Mouse (Mus musculus) small intestine, adult 2 months (tissue): ENCODE measurements around the gene Sh3pxd2a. TPM values are rescaled to one million over a fixed set of nuclear protein-coding genes. Genes with fewer than 3 reads are reported as not detected.

Experiments used
- H3K27ac ChIP-seq: fragments of 200-500 bp; 2 replicates; pipeline ENCODE4 v1.5.1; 2012; ENCODE audit warnings: low read depth, low read length, control low read depth, inconsistent platforms; ENCODE audit not compliant: insufficient read depth
- H3K27me3 ChIP-seq: fragments of 200-500 bp; 2 replicates; pipeline ENCODE4 v1.6.1; 2012; ENCODE audit warnings: mild to moderate bottlenecking, moderate library complexity, low read length, inconsistent platforms; ENCODE audit not compliant: control insufficient read depth, insufficient read depth
- H3K36me3 ChIP-seq: fragments of 200-500 bp; 2 replicates; pipeline ENCODE4 v1.6.1; 2012; ENCODE audit warnings: mild to moderate bottlenecking, low read length, control low read depth, inconsistent platforms; ENCODE audit not compliant: control insufficient read depth, insufficient read depth
- H3K4me1 ChIP-seq: fragments of 200-500 bp; 2 replicates; pipeline ENCODE4 v1.6.1; 2012; ENCODE audit warnings: low read length, inconsistent platforms, mixed read lengths; ENCODE audit not compliant: control insufficient read depth, insufficient read depth, insufficient read length
- H3K4me3 ChIP-seq: fragments of 200-500 bp; 2 replicates; pipeline ENCODE4 v1.5.1; 2012; ENCODE audit warnings: low read depth, mild to moderate bottlenecking, control low read depth, inconsistent platforms, low read length, moderate library complexity
- CTCF ChIP-seq: fragments of 200-500 bp; IDR thresholded peaks from 2 replicates; pipeline ENCODE4 v1.5.1; 2012; ENCODE audit warnings: low read depth, mild to moderate bottlenecking, control low read depth, inconsistent platforms, low read length, moderate library complexity, mixed read lengths; ENCODE audit not compliant: insufficient replicate concordance, insufficient read length; ENCODE audit errors: extremely low read depth
- POLR2A ChIP-seq: fragments of 200-500 bp; IDR thresholded peaks from 2 replicates; pipeline ENCODE4 v1.6.1; 2012; ENCODE audit warnings: low read depth, mild to moderate bottlenecking, control low read depth, inconsistent platforms, low read length, moderate library complexity
- WGBS: fragments of 180-500 bp; shearing (Covaris S2); methylation state at CpG from one replicate; pipeline ENCODE4 v1.1.7; 2018; 5-methylcytosine and 5-hydroxymethylcytosine counted together
- polyA plus RNA-seq: library from polyadenylated mRNA; depleted of rRNA; stranded (reverse); fragments of >200 nt; gene quantifications from 2 replicates; pipeline ENCODE4 v1.2.3, GENCODE M21; 2012

Gene Sh3pxd2a
- polyA plus RNA-seq, 1 experiment: 6.3 TPM

DNA sequence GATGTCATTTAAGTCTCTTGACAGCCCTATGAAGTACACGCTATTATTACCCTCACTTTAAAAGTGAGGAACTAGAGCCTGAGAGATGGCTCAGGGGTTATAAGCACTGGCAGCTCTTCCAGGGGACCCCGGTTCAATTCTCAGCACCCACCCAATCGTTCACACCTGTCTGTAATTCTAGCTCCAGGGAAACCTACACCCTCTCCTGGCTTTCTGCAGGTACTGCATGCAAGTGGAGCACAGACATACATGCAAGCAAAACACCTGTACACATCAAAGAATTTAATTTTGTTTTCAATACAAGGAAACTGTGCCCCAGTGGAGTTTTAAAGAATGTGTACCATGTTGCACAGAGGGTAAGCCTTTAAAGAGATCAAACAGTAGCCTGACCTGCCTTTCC, 2.4 kb downstream of the Sh3pxd2a start:
- H3K36me3 ChIP-seq: no peaks in the 10 kb centered on the region
- H3K4me3 ChIP-seq: no peak overlapping the region
- peaks cover 16% of the 10 kb centered on the region; the same call in 1 of the 2 replicates for H3K27me3 ChIP-seq
- peaks cover 14% of the 10 kb centered on the region for H3K4me1 ChIP-seq
- H3K27ac ChIP-seq: no peak overlapping the region
- no peak for TF ChIP-seq CTCF
- no peak for TF ChIP-seq POLR2A
- WGBS: 91% methylated on average over 3 of the region's 3 CpGs

DNA sequence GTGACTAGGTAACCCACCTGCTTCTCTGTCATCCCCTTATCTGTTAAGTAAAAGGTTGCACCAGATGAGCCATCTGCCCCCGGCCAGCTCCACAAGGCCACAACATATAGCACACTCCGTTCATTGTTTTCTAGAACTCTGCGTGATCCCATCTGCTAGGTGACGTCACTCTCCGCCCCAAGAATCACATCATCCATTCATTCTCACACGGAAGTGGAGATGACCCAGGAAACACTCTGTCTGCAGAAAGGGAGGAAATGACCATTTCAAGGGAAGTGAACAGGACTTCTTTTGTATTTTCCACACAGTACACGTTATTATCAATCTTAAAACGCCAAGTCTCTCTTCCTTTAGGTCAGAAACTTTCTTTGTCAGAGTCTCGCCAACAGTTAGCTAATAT, 2.8 kb downstream of the Sh3pxd2a start:
- TF ChIP-seq POLR2A (no peak), CTCF (no peak)
- H3K27me3 ChIP-seq: peaks cover 16% of the 10 kb centered on the region; the same call in 1 of the 2 replicates
- no peak overlapping the region for H3K27ac ChIP-seq
- peaks cover 14% of the 10 kb centered on the region for H3K4me1 ChIP-seq
- no peak overlapping the region for H3K4me3 ChIP-seq
- 82% methylated on average over 9 of the region's 9 CpGs for WGBS
- no peaks in the 10 kb centered on the region for H3K36me3 ChIP-seq

DNA sequence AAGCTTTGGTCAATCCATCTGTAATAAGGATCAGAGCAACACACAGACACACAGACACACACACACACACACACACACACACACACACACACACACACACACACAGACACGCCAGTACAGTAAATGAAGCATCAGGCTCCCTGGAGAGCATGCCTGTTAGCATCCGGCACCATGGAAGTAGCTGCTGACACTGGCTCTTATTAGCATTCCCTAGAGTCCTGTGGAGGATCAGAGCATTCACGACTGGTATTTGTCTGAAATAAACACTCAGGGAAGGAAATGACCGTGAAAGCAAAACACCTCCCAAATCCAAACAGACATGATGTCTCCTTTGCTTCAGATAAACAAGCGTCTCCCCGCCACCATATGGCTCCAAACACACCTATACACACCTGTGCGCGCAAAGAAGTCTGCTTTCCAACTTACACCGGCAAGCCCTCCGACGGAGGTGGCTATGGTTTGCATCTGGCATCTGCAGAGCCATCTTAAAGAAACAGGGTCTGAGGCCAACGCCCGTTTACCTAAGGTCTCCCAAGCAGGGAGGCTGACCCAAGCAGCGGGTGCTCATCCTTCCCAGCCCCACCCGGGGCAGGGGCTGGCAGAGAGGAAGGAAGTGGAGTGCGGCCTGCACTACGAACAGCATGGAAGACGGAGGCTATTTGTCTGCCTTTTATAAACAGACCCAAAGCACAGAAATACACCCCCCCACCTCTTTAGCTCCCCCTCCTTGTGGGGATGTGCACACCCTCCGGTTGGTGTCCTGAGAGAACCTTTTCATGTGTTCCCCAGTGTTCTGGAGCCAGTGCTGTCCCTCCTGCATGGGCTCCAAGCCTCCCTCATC, 3.9 kb downstream of the Sh3pxd2a start:
- Histone ChIP-seq H3K4me3 (no peak overlapping the region), H3K36me3 (no peaks in the 10 kb centered on the region), H3K4me1 (peaks cover 16% of the 10 kb centered on the region), H3K27ac (peak overlapping the region; percentile 59), H3K27me3 (peaks cover 16% of the 10 kb centered on the region; the same call in 1 of the 2 replicates)
- WGBS: 62% methylated on average over 19 of the region's 19 CpGs
- no peak for TF ChIP-seq CTCF
- TF ChIP-seq POLR2A: no peak

DNA sequence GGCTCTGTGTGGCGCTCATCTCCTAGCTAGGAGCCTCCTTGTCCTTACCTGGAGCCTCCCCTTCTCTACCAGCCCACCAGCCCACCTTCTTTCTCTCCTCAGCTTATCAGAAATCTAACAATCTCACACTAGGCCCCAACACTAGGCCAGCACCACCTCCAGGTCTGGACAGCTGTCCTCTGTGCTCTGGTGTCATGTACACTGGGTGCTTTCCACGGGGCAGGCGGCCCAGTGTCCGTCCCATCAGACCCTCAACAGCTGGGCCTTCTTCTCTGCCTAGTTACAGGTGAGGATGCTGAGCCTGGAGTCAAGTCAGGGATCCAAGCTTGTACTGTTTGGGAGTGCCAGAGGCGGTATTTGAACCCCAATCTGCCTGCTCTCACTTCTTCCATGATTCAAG, 5.0 kb downstream of the Sh3pxd2a start:
- H3K27ac ChIP-seq: peak overlapping the region; percentile 10
- no peaks in the 10 kb centered on the region for H3K36me3 ChIP-seq
- TF ChIP-seq CTCF: no peak
- no peak for TF ChIP-seq POLR2A
- WGBS: 89% methylated on average over 5 of the region's 5 CpGs
- H3K27me3 ChIP-seq: peaks cover 9% of the 10 kb centered on the region; the same call in 1 of the 2 replicates
- no peak overlapping the region for H3K4me3 ChIP-seq
- H3K4me1 ChIP-seq: peaks cover 24% of the 10 kb centered on the region

DNA sequence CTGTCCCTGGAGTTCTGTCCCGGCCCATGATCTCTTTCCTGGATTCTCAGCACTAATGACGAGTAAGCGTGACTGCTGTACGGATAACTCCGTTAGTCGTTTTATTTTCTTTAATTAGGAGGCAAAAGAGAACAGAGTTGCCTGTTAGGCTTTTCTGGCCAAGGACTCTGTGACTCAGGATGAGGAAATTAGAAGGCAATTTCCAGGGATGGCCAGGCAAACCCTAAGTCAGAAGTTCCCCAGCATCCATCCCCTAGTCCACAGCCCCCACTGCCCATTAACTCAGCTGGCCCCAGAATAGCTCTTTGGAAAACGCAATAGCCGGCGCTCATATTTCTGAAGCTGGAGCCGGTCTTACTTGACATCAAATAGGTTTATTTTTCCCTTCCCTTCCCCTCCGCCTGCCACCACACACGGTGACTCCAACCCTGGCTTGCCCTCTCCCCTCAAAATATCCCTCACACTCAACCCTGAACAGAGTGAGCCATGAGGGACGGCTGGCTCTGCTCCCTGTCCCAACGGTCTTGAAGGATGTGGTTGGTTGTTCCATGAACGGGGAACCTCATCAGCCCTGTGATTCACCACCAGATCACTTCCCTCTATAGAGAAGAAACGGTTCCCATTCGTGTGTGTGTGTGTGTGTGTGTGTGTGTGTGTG, 5.6 kb downstream of the Sh3pxd2a start:
- Histone ChIP-seq H3K4me1 (peaks cover 26% of the 10 kb centered on the region), H3K27ac (peak overlapping the region; percentile 23; the same call in 1 of the 2 replicates), H3K36me3 (no peaks in the 10 kb centered on the region), H3K4me3 (no peak overlapping the region), H3K27me3 (peaks cover 6% of the 10 kb centered on the region; the same call in 1 of the 2 replicates)
- 73% methylated on average over 17 of the region's 17 CpGs for whole genome bisulfite sequencing
- TF ChIP-seq CTCF (no peak), POLR2A (no peak)

DNA sequence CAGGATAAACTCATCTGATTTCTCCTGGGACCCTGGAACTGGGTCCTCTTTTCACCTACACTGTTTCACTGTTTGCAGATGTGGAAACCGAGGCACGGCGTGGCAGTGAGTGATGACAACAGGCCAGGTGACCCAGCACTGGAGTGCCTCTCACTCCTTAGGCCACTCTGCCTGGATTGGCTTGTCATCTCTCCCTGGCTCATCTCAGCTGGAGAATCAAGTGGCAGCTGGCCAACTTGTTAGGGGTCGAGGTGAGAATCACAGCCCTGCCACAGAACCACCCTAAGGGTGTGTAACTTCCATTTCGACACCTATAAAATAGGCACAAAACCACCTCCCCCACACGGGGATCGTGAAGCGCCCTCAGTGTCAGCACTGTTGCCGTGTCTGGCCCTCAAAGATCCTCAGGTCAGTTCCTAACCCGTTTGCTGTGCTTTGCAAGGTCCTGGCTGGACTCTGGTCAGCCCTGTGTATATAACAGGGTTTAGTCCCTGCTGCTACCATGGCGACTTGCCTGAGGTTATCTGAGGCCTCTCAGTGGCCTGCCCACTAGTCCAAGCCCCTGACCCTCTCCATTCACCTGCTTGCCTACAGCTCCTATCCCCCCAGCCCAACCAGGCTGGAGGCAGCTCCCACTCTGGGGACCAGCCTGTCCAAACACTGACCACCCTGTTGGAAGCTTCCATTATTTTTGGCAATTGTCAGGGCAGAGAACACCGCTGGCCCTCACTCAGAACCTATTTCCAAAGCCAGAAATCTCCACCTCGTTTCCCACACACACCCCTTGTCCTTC, 6.3 kb downstream of the Sh3pxd2a start:
- 68% methylated on average over 13 of the region's 13 CpGs for WGBS

More for the DNA sequence above, 6.3 kb downstream of the Sh3pxd2a start:
- H3K27ac ChIP-seq: peak overlapping the region; percentile 23; the same call in 1 of the 2 replicates
- no peaks in the 10 kb centered on the region for H3K27me3 ChIP-seq
- H3K4me3 ChIP-seq: no peak overlapping the region
- no peaks in the 10 kb centered on the region for H3K36me3 ChIP-seq
- TF ChIP-seq POLR2A: no peak
- no peak for TF ChIP-seq CTCF
- peaks cover 21% of the 10 kb centered on the region for H3K4me1 ChIP-seq
